20 mouse cellular contexts compared by ENCODE assay signal in the genomic region with DNA sequence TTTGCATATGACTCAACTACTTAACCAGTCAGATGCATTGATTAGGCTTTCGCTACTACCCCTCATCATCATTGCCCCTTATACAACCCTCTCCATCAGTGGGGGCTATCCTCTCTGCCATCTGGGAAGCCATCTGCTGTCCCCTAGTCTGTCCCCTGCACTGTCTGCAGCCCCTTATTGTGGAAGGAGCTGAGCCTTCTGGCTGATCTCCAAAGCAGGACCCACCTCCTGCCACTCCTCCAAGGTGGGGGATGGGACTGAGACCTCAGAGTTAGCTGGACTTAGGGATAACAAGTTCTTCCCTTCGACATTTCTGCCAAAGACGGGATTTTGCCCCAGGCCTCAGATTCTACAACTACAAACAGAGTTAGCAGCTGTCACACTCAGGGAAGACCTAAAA. TPM values are rescaled to one million over a fixed set of nuclear protein-coding genes. Genes with fewer than 3 reads are reported as not detected.
DNase-seq lines count a peak whose midpoint lies in the region; ATAC-seq and TF ChIP-seq lines count a peak whose summit lies in the region.
"Had no signal": no experiment of that assay in that cellular context is flagged by ENCODE, and none has a peak within 500 bp of the region (broad histone marks: within the 10 kb centered on the region; RNA-seq: fewer than 3 reads in every experiment).

No protein-coding gene starts in this region.

- H3K4me2 ChIP-seq in forebrain, postnatal 0 days (ENCODE audit: low read depth) = no peak overlapping the region
- H3K4me2 ChIP-seq in heart, postnatal 0 days (ENCODE audit: low read depth, low read length) = no peak overlapping the region
- H3K4me2 ChIP-seq in heart, embryonic 12.5 days = no peak overlapping the region
- H3K4me2 ChIP-seq in midbrain, embryonic 13.5 days (replicated peaks) = no peak overlapping the region
- no peak overlapping the region for H3K4me2 ChIP-seq in midbrain, embryonic 15.5 days
- H3K4me2 ChIP-seq in hindbrain, embryonic 13.5 days = no peak overlapping the region
- H3K4me2 ChIP-seq: neural tube, embryonic 12.5 days had no signal

- H3K27ac ChIP-seq in forebrain, embryonic 10.5 days = 0 out of 2 replicates have a peak overlapping the region, but pooled peaks have one; percentile 27
- H3K27ac ChIP-seq in forebrain, postnatal 0 days (ENCODE audit: low read depth, low read length) = no peak overlapping the region
- H3K27ac ChIP-seq in heart, postnatal 0 days (ENCODE audit: low read depth) = peak overlapping the region; percentile 82
- H3K27ac ChIP-seq in heart, embryonic 12.5 days (ENCODE audit: poor library complexity, severe bottlenecking) = no peak overlapping the region
- H3K27ac ChIP-seq in midbrain, embryonic 13.5 days = 0 out of 2 replicates have a peak overlapping the region, but pooled peaks have one; percentile 9
- no peak overlapping the region for H3K27ac ChIP-seq in midbrain, embryonic 15.5 days
- H3K27ac ChIP-seq in hindbrain, embryonic 13.5 days = peak overlapping the region; percentile 30; the same call in 1 of the 2 replicates
- H3K27ac ChIP-seq: neural tube, embryonic 12.5 days had no signal

- peaks cover 31% of the 10 kb centered on the region for H3K4me1 ChIP-seq in forebrain, embryonic 10.5 days
- peaks cover 15% of the 10 kb centered on the region; the same call in 1 of the 2 replicates for H3K4me1 ChIP-seq in forebrain, postnatal 0 days (ENCODE audit: insufficient read depth)
- peaks cover 29% of the 10 kb centered on the region for H3K4me1 ChIP-seq in heart, postnatal 0 days (ENCODE audit: control insufficient read depth, insufficient read depth)
- peaks cover 55% of the 10 kb centered on the region for H3K4me1 ChIP-seq in heart, embryonic 12.5 days (replicated peaks)
- H3K4me1 ChIP-seq in midbrain, embryonic 13.5 days (replicated peaks) = peaks cover 40% of the 10 kb centered on the region
- H3K4me1 ChIP-seq in midbrain, embryonic 15.5 days = peaks cover 24% of the 10 kb centered on the region
- peaks cover 57% of the 10 kb centered on the region for H3K4me1 ChIP-seq in hindbrain, embryonic 13.5 days (replicated peaks)

- no peaks in the 10 kb centered on the region for H3K27me3 ChIP-seq in forebrain, embryonic 10.5 days (ENCODE audit: poor library complexity, severe bottlenecking)
- no peaks in the 10 kb centered on the region for H3K27me3 ChIP-seq in forebrain, postnatal 0 days (ENCODE audit: insufficient read depth, low read length)
- H3K27me3 ChIP-seq in heart, postnatal 0 days (ENCODE audit: control insufficient read depth, insufficient read depth, low read length) = no peaks in the 10 kb centered on the region
- no peaks in the 10 kb centered on the region for H3K27me3 ChIP-seq in heart, embryonic 12.5 days (replicated peaks)
- no peaks in the 10 kb centered on the region for H3K27me3 ChIP-seq in midbrain, embryonic 13.5 days
- no peaks in the 10 kb centered on the region for H3K27me3 ChIP-seq in midbrain, embryonic 15.5 days (replicated peaks)
- H3K27me3 ChIP-seq in hindbrain, embryonic 13.5 days = no peaks in the 10 kb centered on the region
- H3K27me3 ChIP-seq: neural tube, embryonic 12.5 days had no signal

- H3K9me3 ChIP-seq in forebrain, embryonic 10.5 days = no peaks in the 10 kb centered on the region
- H3K9me3 ChIP-seq in forebrain, postnatal 0 days (ENCODE audit: low read length) = no peaks in the 10 kb centered on the region
- H3K9me3 ChIP-seq in heart, postnatal 0 days (replicated peaks; ENCODE audit: control insufficient read depth, low read length) = no peaks in the 10 kb centered on the region
- H3K9me3 ChIP-seq in heart, embryonic 12.5 days (replicated peaks) = no peaks in the 10 kb centered on the region
- no peaks in the 10 kb centered on the region for H3K9me3 ChIP-seq in midbrain, embryonic 13.5 days
- H3K9me3 ChIP-seq in midbrain, embryonic 15.5 days = no peaks in the 10 kb centered on the region
- H3K9me3 ChIP-seq in hindbrain, embryonic 13.5 days = no peaks in the 10 kb centered on the region
- H3K9me3 ChIP-seq: neural tube, embryonic 12.5 days had no signal

- 64% methylated on average over 3 of the region's 3 CpGs for WGBS in forebrain, embryonic 10.5 days
- WGBS in forebrain, postnatal 0 days = 52% methylated on average over 3 of the region's 3 CpGs
- 59% methylated on average over 3 of the region's 3 CpGs for WGBS in heart, postnatal 0 days
- 71% methylated on average over 3 of the region's 3 CpGs for WGBS in heart, embryonic 12.5 days
- 60% methylated on average over 3 of the region's 3 CpGs for WGBS in midbrain, embryonic 13.5 days
- 48% methylated on average over 3 of the region's 3 CpGs for WGBS in midbrain, embryonic 15.5 days
- 54% methylated on average over 3 of the region's 3 CpGs for WGBS in hindbrain, embryonic 13.5 days

- H3K9ac ChIP-seq in forebrain, postnatal 0 days = no peak overlapping the region
- no peak overlapping the region for H3K9ac ChIP-seq in heart, postnatal 0 days (replicated peaks; ENCODE audit: low read depth, low read length)
- H3K9ac ChIP-seq in heart, embryonic 12.5 days = no peak overlapping the region
- no peak overlapping the region for H3K9ac ChIP-seq in midbrain, embryonic 13.5 days (replicated peaks)
- H3K9ac ChIP-seq in midbrain, embryonic 15.5 days = no peak overlapping the region
- no peak overlapping the region for H3K9ac ChIP-seq in hindbrain, embryonic 13.5 days
- H3K9ac ChIP-seq: neural tube, embryonic 12.5 days had no signal

- no peak for DNase-seq in forebrain, embryonic 10.5 days (ENCODE audit: extremely low spot score, low spot score)
- no peak for DNase-seq in forebrain, postnatal 0 days
- DNase-seq in heart, postnatal 0 days (ENCODE audit: low spot score) = no peak
- DNase-seq in frontal cortex, postnatal 36 days (ENCODE audit: low spot score in 2 of 2) = no peak
- DNase-seq: cerebellum, adult 2 months; gastrocnemius, postnatal 10 days; spleen, adult 18-20 months; thymus, postnatal 14 days had no signal

- no peak overlapping the region for H3K4me3 ChIP-seq in forebrain, embryonic 10.5 days
- H3K4me3 ChIP-seq in forebrain, postnatal 0 days (ENCODE audit: low read depth, low read length) = no peak overlapping the region
- H3K4me3 ChIP-seq in heart, postnatal 0 days (ENCODE audit: low read depth, low read length) = no peak overlapping the region
- no peak overlapping the region for H3K4me3 ChIP-seq in heart, embryonic 12.5 days
- H3K4me3 ChIP-seq in midbrain, embryonic 13.5 days (replicated peaks) = no peak overlapping the region
- no peak overlapping the region for H3K4me3 ChIP-seq in midbrain, embryonic 15.5 days
- no peak overlapping the region for H3K4me3 ChIP-seq in hindbrain, embryonic 13.5 days
- H3K4me3 ChIP-seq: erythroblast, embryonic 14.5 days; neural tube, embryonic 12.5 days had no signal

- H3K36me3 ChIP-seq in forebrain, embryonic 10.5 days (replicated peaks) = no peaks in the 10 kb centered on the region
- no peaks in the 10 kb centered on the region for H3K36me3 ChIP-seq in forebrain, postnatal 0 days (ENCODE audit: insufficient read depth)
- no peaks in the 10 kb centered on the region for H3K36me3 ChIP-seq in heart, postnatal 0 days (replicated peaks; ENCODE audit: control insufficient read depth, insufficient read depth, low read length)
- H3K36me3 ChIP-seq in heart, embryonic 12.5 days = no peaks in the 10 kb centered on the region
- H3K36me3 ChIP-seq in midbrain, embryonic 13.5 days = no peaks in the 10 kb centered on the region
- H3K36me3 ChIP-seq in midbrain, embryonic 15.5 days (replicated peaks) = no peaks in the 10 kb centered on the region
- H3K36me3 ChIP-seq in hindbrain, embryonic 13.5 days = no peaks in the 10 kb centered on the region
- H3K36me3 ChIP-seq: neural tube, embryonic 12.5 days had no signal

- no peak for TF ChIP-seq EP300 in heart, postnatal 0 days (IDR thresholded peaks at IDR 0.05; ENCODE audit: low read depth)

- TF ChIP-seq CTCF in forebrain, postnatal 0 days (IDR thresholded peaks at IDR 0.05; ENCODE audit: low read depth) = no peak
- no peak for TF ChIP-seq CTCF in heart, postnatal 0 days (IDR thresholded peaks at IDR 0.05; ENCODE audit: low read depth)

- no peak for ATAC-seq in forebrain, postnatal 0 days
- ATAC-seq in heart, postnatal 0 days (ENCODE audit: insufficient read depth, low read depth) = no peak
- no peak for ATAC-seq in heart, embryonic 12.5 days (ENCODE audit: insufficient number of reproducible peaks, low FRiP score)
- ATAC-seq in midbrain, embryonic 13.5 days = 0 out of 2 replicates have a peak, but pooled peaks have one; percentile 53
- no peak for ATAC-seq in midbrain, embryonic 15.5 days (replicated peaks)
- ATAC-seq in hindbrain, embryonic 13.5 days (ENCODE audit: low FRiP score) = no peak

RNA-seq across cellular contexts. Expression of a gene that starts 45.1 kb away (rescaled TPM):
- not detected in 2 replicates for polyA plus RNA-seq in forebrain, embryonic 10.5 days (2016; fragmentation: Nextera tagmentation; extraction: Ambion mirVana)
- total RNA-seq in forebrain, postnatal 0 days (2014; rRNA removed) = not detected in 2 replicates
- polyA plus RNA-seq in forebrain, postnatal 0 days (2015; fragmentation: Nextera tagmentation; extraction: Ambion mirVana) = not detected in 2 replicates
- not detected in 2 replicates for total RNA-seq in heart, postnatal 0 days (2014; rRNA removed; ENCODE audit: low replicate concordance)
- not detected in 2 replicates for polyA plus RNA-seq in heart, postnatal 0 days (2015; fragmentation: Nextera tagmentation; extraction: Ambion mirVana)
- not detected in 2 replicates for polyA plus RNA-seq in heart, embryonic 12.5 days (2016; fragmentation: Nextera tagmentation; extraction: Ambion mirVana)
- not detected in 2 replicates for polyA plus RNA-seq in midbrain, embryonic 13.5 days (2015; fragmentation: Nextera tagmentation; extraction: Ambion mirVana)
- polyA plus RNA-seq in midbrain, embryonic 15.5 days (2015; fragmentation: Nextera tagmentation; extraction: Ambion mirVana) = not detected in 2 replicates
- not detected in 2 replicates for polyA plus RNA-seq in hindbrain, embryonic 13.5 days (2015; fragmentation: Nextera tagmentation; extraction: Ambion mirVana)
- total RNA-seq: gastrocnemius, postnatal 10 days; hematopoietic stem cell, adult 5-6 weeks; left cerebral cortex, postnatal 10 days; liver, adult 2 months; megakaryocyte, adult 5-6 weeks had no signal
- polyA plus RNA-seq: cerebellum, adult 2 months; erythroblast, embryonic 14.5 days; liver, adult 2 months; lung, embryonic 16.5 days; neural tube, embryonic 12.5 days; Patski had no signal

Comparison
In these comparisons a context has a peak if more than half of its experiments do, and no peak if none do; other contexts are left out.
1. H3K27ac ChIP-seq: peak in forebrain, embryonic 10.5 days (single experiment), heart, postnatal 0 days (single experiment), midbrain, embryonic 13.5 days (single experiment) and hindbrain, embryonic 13.5 days (single experiment); none in forebrain, postnatal 0 days (single experiment), heart, embryonic 12.5 days (single experiment) and midbrain, embryonic 15.5 days (single experiment).